Mouse (Mus musculus) cerebral cortex, adult 2 months (tissue): ENCODE data around the gene Kirrel2.

Experiments used
- WGBS: fragments of 180-500 bp; shearing (Covaris S2); methylation state at CpG from one replicate; pipeline ENCODE4 v1.1.7; 2018; 5-methylcytosine and 5-hydroxymethylcytosine counted together

Kirrel2 gene

GRCm38 (mm10) chr7:30412735-30413147 is 44.7 kb downstream of the Kirrel2 start:
- 52% methylated on average over 4 of the region's 4 CpGs for WGBS

GRCm38 (mm10) chr7:30411023-30411422 is 46.5 kb downstream of the Kirrel2 start:
- 91% methylated on average over 3 of the region's 3 CpGs for WGBS

- WGBS = 86% methylated on average over 2 of the region's 2 CpGs
These were observed 47.7 kb downstream of the Kirrel2 start for GRCm38 (mm10) chr7:30409789-30410188.

GRCm38 (mm10) chr7:30408639-30409038 is 48.9 kb downstream of the Kirrel2 start:
- 77% methylated on average over 3 of the region's 3 CpGs for WGBS

GRCm38 (mm10) chr7:30402343-30402742 is 55.1 kb downstream of the Kirrel2 start:
- 72% methylated on average over 4 of the region's 4 CpGs for WGBS

- WGBS = 47% methylated on average over 7 of the region's 7 CpGs
These were observed 57.8 kb downstream of the Kirrel2 start for GRCm38 (mm10) chr7:30399671-30400070.
